30 mouse cellular contexts compared by ENCODE assay signal in genomic region chr3:27422521-27422920, GRCm38 (mm10). TPM values are rescaled to one million over a fixed set of nuclear protein-coding genes. Genes with fewer than 3 reads are reported as not detected.
DNase-seq lines count a peak whose midpoint lies in the region; ATAC-seq and TF ChIP-seq lines count a peak whose summit lies in the region.
"Had no signal": no experiment of that assay in that cellular context is flagged by ENCODE, and none has a peak within 500 bp of the region (broad histone marks: within the 10 kb centered on the region; RNA-seq: fewer than 3 reads in every experiment).

No protein-coding gene starts in this region.

- 84% methylated on average over 6 of the region's 6 CpGs for WGBS in hindbrain, embryonic 15.5 days
- WGBS in hindbrain, embryonic 12.5 days: 89% methylated on average over 6 of the region's 6 CpGs
- 80% methylated on average over 6 of the region's 6 CpGs for WGBS in stomach, postnatal 0 days

- no peak overlapping the region for H3K4me2 ChIP-seq in hindbrain, embryonic 15.5 days
- H3K4me2 ChIP-seq in hindbrain, embryonic 12.5 days (replicated peaks): no peak overlapping the region
- no peak overlapping the region for H3K4me2 ChIP-seq in stomach, postnatal 0 days (replicated peaks; ENCODE audit: low read depth)
- H3K4me2 ChIP-seq: embryonic facial prominence, embryonic 12.5 days; embryonic facial prominence, embryonic 15.5 days; heart, embryonic 13.5 days; intestine, embryonic 15.5 days had no signal

- H3K27ac ChIP-seq in hindbrain, embryonic 15.5 days (replicated peaks): no peak overlapping the region
- no peak overlapping the region for H3K27ac ChIP-seq in hindbrain, embryonic 12.5 days
- H3K27ac ChIP-seq in stomach, postnatal 0 days (replicated peaks): no peak overlapping the region
- H3K27ac ChIP-seq: embryonic facial prominence, embryonic 12.5 days; embryonic facial prominence, embryonic 15.5 days; gastrocnemius, adult 2 months; heart, adult 2 months; heart, embryonic 10.5 days; heart, embryonic 13.5 days; intestine, embryonic 15.5 days had no signal

- H3K4me3 ChIP-seq in hindbrain, embryonic 15.5 days: no peak overlapping the region
- no peak overlapping the region for H3K4me3 ChIP-seq in hindbrain, embryonic 12.5 days
- H3K4me3 ChIP-seq in stomach, postnatal 0 days (ENCODE audit: low read depth, low read length): no peak overlapping the region
- H3K4me3 ChIP-seq: embryonic facial prominence, embryonic 12.5 days; embryonic facial prominence, embryonic 15.5 days; gastrocnemius, adult 2 months; heart, adult 2 months; heart, embryonic 10.5 days; heart, embryonic 13.5 days; intestine, embryonic 15.5 days had no signal

- no peaks in the 10 kb centered on the region for H3K4me1 ChIP-seq in hindbrain, embryonic 15.5 days (replicated peaks)
- H3K4me1 ChIP-seq in hindbrain, embryonic 12.5 days: 0 out of 2 replicates have a peak, but pooled peaks cover 3% of the 10 kb centered on the region
- H3K4me1 ChIP-seq in stomach, postnatal 0 days (replicated peaks; ENCODE audit: control insufficient read depth, insufficient read depth): no peaks in the 10 kb centered on the region
- H3K4me1 ChIP-seq: embryonic facial prominence, embryonic 12.5 days; embryonic facial prominence, embryonic 15.5 days; heart, embryonic 10.5 days; heart, embryonic 13.5 days; intestine, embryonic 15.5 days had no signal

- H3K36me3 ChIP-seq in hindbrain, embryonic 15.5 days: 0 out of 2 replicates have a peak, but pooled peaks cover 3% of the 10 kb centered on the region
- H3K36me3 ChIP-seq in hindbrain, embryonic 12.5 days: 0 out of 2 replicates have a peak, but pooled peaks cover 9% of the 10 kb centered on the region
- H3K36me3 ChIP-seq in stomach, postnatal 0 days (ENCODE audit: control insufficient read depth, insufficient read depth, low read length): peaks cover 21% of the 10 kb centered on the region

- H3K9ac ChIP-seq in hindbrain, embryonic 15.5 days: no peak overlapping the region
- no peak overlapping the region for H3K9ac ChIP-seq in hindbrain, embryonic 12.5 days
- H3K9ac ChIP-seq in stomach, postnatal 0 days (ENCODE audit: low read length): no peak overlapping the region
- H3K9ac ChIP-seq: embryonic facial prominence, embryonic 12.5 days; embryonic facial prominence, embryonic 15.5 days; forebrain, postnatal 0 days; heart, embryonic 13.5 days; intestine, embryonic 15.5 days had no signal

- peak; percentile 43; the same call in 1 of the 2 replicates for ATAC-seq in hindbrain, embryonic 15.5 days (ENCODE audit: low FRiP score, low read depth)
- no peak for ATAC-seq in hindbrain, embryonic 12.5 days (ENCODE audit: low FRiP score)
- ATAC-seq in stomach, postnatal 0 days (ENCODE audit: low FRiP score, low TSS enrichment): no peak
- ATAC-seq: activated CD4-positive, CD25-positive, alpha-beta regulatory T cell, adult 4 months; forebrain, embryonic 14.5 days; forebrain, postnatal 0 days; intestine, embryonic 15.5 days had no signal

- no peak for TF ChIP-seq CTCF in stomach, postnatal 0 days (IDR thresholded peaks at IDR 0.05; ENCODE audit: low read depth)

- H3K27me3 ChIP-seq in hindbrain, embryonic 15.5 days: no peaks in the 10 kb centered on the region
- H3K27me3 ChIP-seq in hindbrain, embryonic 12.5 days: no peaks in the 10 kb centered on the region
- H3K27me3 ChIP-seq in stomach, postnatal 0 days (ENCODE audit: control insufficient read depth, insufficient read depth, low read length): no peaks in the 10 kb centered on the region
- H3K27me3 ChIP-seq: embryonic facial prominence, embryonic 12.5 days; embryonic facial prominence, embryonic 15.5 days; heart, embryonic 13.5 days; intestine, embryonic 15.5 days had no signal

- H3K9me3 ChIP-seq in hindbrain, embryonic 15.5 days: no peaks in the 10 kb centered on the region
- H3K9me3 ChIP-seq in hindbrain, embryonic 12.5 days (replicated peaks): no peaks in the 10 kb centered on the region
- H3K9me3 ChIP-seq in stomach, postnatal 0 days (ENCODE audit: control insufficient read depth, low read length): no peaks in the 10 kb centered on the region
- H3K9me3 ChIP-seq: embryonic facial prominence, embryonic 12.5 days; embryonic facial prominence, embryonic 15.5 days; heart, embryonic 10.5 days; heart, embryonic 13.5 days; intestine, embryonic 15.5 days had no signal

- peak; percentile 90 for DNase-seq in heart, adult 11 months
- DNase-seq in heart, adult 18-20 months: no peak
- peak; percentile 16 for DNase-seq in adipocyte (ENCODE audit: low spot score)
- peak; percentile 4 for DNase-seq in stomach, postnatal 0 days (ENCODE audit: low spot score)
- DNase-seq in kidney, postnatal 10 days: no peak
- DNase-seq: adrenal gland, postnatal 10 days; adrenal gland, postnatal 36 days; cerebellum, adult 18-20 months; cerebellum, adult 9-10 months; cerebellum, postnatal 14 days; forebrain, postnatal 0 days; gastrocnemius, adult 2 months; gastrocnemius, postnatal 14 days; heart, adult 2 months; heart, postnatal 14 days; heart, postnatal 4 days had no signal

- TF ChIP-seq EP300 in stomach, postnatal 0 days (optimal IDR thresholded peaks at IDR 0.05): no peak

RNA-seq across cellular contexts. Expression of gene Ghsr, which starts 51.4 kb away (rescaled TPM):
- total RNA-seq in heart, adult 18-20 months (2021): not detected
- 0.33 and 0.77 TPM in 2 replicates for polyA plus RNA-seq in hindbrain, embryonic 15.5 days (2015; fragmentation: Nextera tagmentation; extraction: Ambion mirVana)
- polyA plus RNA-seq in hindbrain, embryonic 12.5 days (2016; fragmentation: Nextera tagmentation; extraction: Ambion mirVana): 0.23 and 0.54 TPM in 2 replicates
- not detected in 2 replicates for polyA plus RNA-seq in stomach, postnatal 0 days (2015; fragmentation: Nextera tagmentation; extraction: Ambion mirVana)
- total RNA-seq: adrenal gland, adult 18-20 months; adrenal gland, postnatal 10 days; adrenal gland, postnatal 36 days; common myeloid progenitor, adult 5-6 weeks; gastrocnemius, adult 2 months; gastrocnemius, postnatal 14 days; gastrocnemius, postnatal 4 days; heart, adult 2 months; heart, postnatal 14 days; heart, postnatal 4 days had no signal
- polyA plus RNA-seq: activated CD4-positive, CD25-positive, alpha-beta regulatory T cell, adult 4 months; embryonic facial prominence, embryonic 12.5 days; embryonic facial prominence, embryonic 15.5 days; forebrain, embryonic 11.5 days; forebrain, embryonic 14.5 days; heart, adult 2 months; heart, embryonic 10.5 days; heart, embryonic 13.5 days; heart, embryonic 16.5 days; intestine, embryonic 15.5 days had no signal

Comparison
In these comparisons a context has a peak if more than half of its experiments do, and no peak if none do; other contexts are left out.
1. DNase-seq: peak in heart, adult 11 months (single experiment), adipocyte (single experiment) and stomach, postnatal 0 days (single experiment); none in heart, adult 18-20 months (0 of 2) and kidney, postnatal 10 days (single experiment).